Mouse (Mus musculus) mouse embryonic stem cell (cell line): Measurements from ENCODE around the gene Nr1d1.

Source experiments
- in situ Hi-C, 2 experiments: fragments of 300-500 bp; cut with MboI; formaldehyde crosslinking; loops; 1 replicate in 1 of 2; 3 replicates in 1 of 2; pipeline ENCODE4 v1.14.3; 2019 to 2020; ENCODE audit warnings: low sequenced_read_pairs in 2 of 2, low pct_unique_long_range_greater_than_20kb in 1 of 2, mixed read lengths in 1 of 2; ENCODE audit not compliant: unreplicated experiment in 1 of 2

Nr1d1 gene

GRCm38 (mm10) chr11:98775348-98776051, 367 bp upstream of the Nr1d1 start:
- in situ Hi-C loops: no loop called here

- in situ Hi-C loops: no loop called here
Measured at GRCm38 (mm10) chr11:98773635-98774295, 1.4 kb downstream of the Nr1d1 start.

GRCm38 (mm10) chr11:98772667-98773171, 2.4 kb downstream of the Nr1d1 start:
- in situ Hi-C loops: no loop called here

- in situ Hi-C loops: no loop called here
Measured at GRCm38 (mm10) chr11:98771844-98772525, 3.1 kb downstream of the Nr1d1 start.

GRCm38 (mm10) chr11:98771131-98771530, 4.0 kb downstream of the Nr1d1 start:
- in situ Hi-C loops: no loop called here

- in situ Hi-C loops: no loop called here
Measured at GRCm38 (mm10) chr11:98770096-98770975, 4.8 kb downstream of the Nr1d1 start.

GRCm38 (mm10) chr11:98769007-98769954, 5.9 kb downstream of the Nr1d1 start:
- in situ Hi-C loops: no loop called here

- in situ Hi-C loops: no loop called here
Measured at GRCm38 (mm10) chr11:98768127-98769006, 6.8 kb downstream of the Nr1d1 start.

GRCm38 (mm10) chr11:98767713-98768112, 7.4 kb downstream of the Nr1d1 start:
- in situ Hi-C loops: no loop called here

GRCm38 (mm10) chr11:98767276-98767675, 7.9 kb downstream of the Nr1d1 start:
- in situ Hi-C loops: no loop called here

GRCm38 (mm10) chr11:98766816-98767215, 8.3 kb downstream of the Nr1d1 start:
- in situ Hi-C loops: no loop called here

- in situ Hi-C loops: no loop called here
Measured at GRCm38 (mm10) chr11:98766346-98766745, 8.8 kb downstream of the Nr1d1 start.

- in situ Hi-C loops: no loop called here
Measured at GRCm38 (mm10) chr11:98765421-98766309, 9.5 kb downstream of the Nr1d1 start.

- in situ Hi-C loops: no loop called here
Measured at GRCm38 (mm10) chr11:98764746-98765145, 10.4 kb downstream of the Nr1d1 start.

- in situ Hi-C loops: no loop called here
Measured at GRCm38 (mm10) chr11:98764091-98764490, 11.0 kb downstream of the Nr1d1 start.

- in situ Hi-C loops: no loop called here
Measured at GRCm38 (mm10) chr11:98763502-98763861, 11.7 kb downstream of the Nr1d1 start.
